Mouse (Mus musculus): Measurements from ENCODE around the gene Rbm47.

GRCm38 (mm10) chr5:65986426-65986825 lies 186.5 kb downstream of the Rbm47 start:
- no peak for TF ChIP-seq CTCF (IDR thresholded peaks at IDR 0.05; ENCODE audit: control insufficient read depth, insufficient read depth, insufficient replicate concordance, low read depth, low read length)
- TF ChIP-seq POLR2A (IDR thresholded peaks at IDR 0.05; ENCODE audit: control insufficient read depth, low read depth, low read length): no peak
